Mouse (Mus musculus) kidney, postnatal 0 days (tissue): ENCODE measurements around the gene Ehd1. TPM values are rescaled to one million over a fixed set of nuclear protein-coding genes. Genes with fewer than 3 reads are reported as not detected.

ENCODE experiments used
- ATAC-seq: fragments of 200-750 bp; cut with Nextera tagmentation; replicated peaks from 2 replicates; pipeline ENCODE4 v1.8.0; 2017; ENCODE audit warnings: low read depth, moderate number of reproducible peaks, moderate TSS enrichment, moderate library complexity; ENCODE audit not compliant: low FRiP score
- DNase-seq: peaks from one replicate; pipeline ENCODE4 v3.0.0-alpha.2; 2016; ENCODE audit warnings: low spot score
- H3K27ac ChIP-seq: fragments of 300-500 bp; sonication (generic); 2 replicates; pipeline ENCODE4 v1.5.1; 2014; ENCODE audit warnings: mild to moderate bottlenecking
- H3K27me3 ChIP-seq: fragments of 300-500 bp; sonication (generic); 2 replicates; pipeline ENCODE4 v1.6.1; 2014; ENCODE audit warnings: low read length, mixed read lengths; ENCODE audit not compliant: insufficient read depth
- H3K36me3 ChIP-seq: fragments of 300-500 bp; sonication (generic); 2 replicates; pipeline ENCODE4 v1.6.1; 2014; ENCODE audit warnings: low read length, mixed read lengths; ENCODE audit not compliant: insufficient read depth
- H3K4me1 ChIP-seq: fragments of 300-500 bp; sonication (generic); replicated peaks from 2 replicates; pipeline ENCODE4 v1.6.1; 2014; ENCODE audit warnings: antibody characterized with exemption, low read length, mixed read lengths; ENCODE audit not compliant: insufficient read depth
- H3K4me2 ChIP-seq: fragments of 300-500 bp; sonication (generic); 2 replicates; pipeline ENCODE4 v1.6.1; 2014; ENCODE audit warnings: mild to moderate bottlenecking, low read length, moderate library complexity, mixed read lengths
- H3K4me3 ChIP-seq: fragments of 300-500 bp; sonication (generic); replicated peaks from 2 replicates; pipeline ENCODE4 v1.5.1; 2014; ENCODE audit warnings: low read depth, low read length
- H3K9ac ChIP-seq: fragments of 300-500 bp; sonication (generic); 2 replicates; pipeline ENCODE4 v1.6.1; 2014; ENCODE audit warnings: low read depth, low read length
- H3K9me3 ChIP-seq: fragments of 300-500 bp; sonication (generic); replicated peaks from 2 replicates; pipeline ENCODE4 v1.6.1; 2016; ENCODE audit warnings: low read length, inconsistent platforms, mixed read lengths
- CTCF ChIP-seq: IDR thresholded peaks from 2 replicates; pipeline ENCODE4 v1.5.1; 2016; ENCODE audit warnings: antibody characterized with exemption, low read depth, mild to moderate bottlenecking, moderate library complexity
- WGBS: fragments of 180-500 bp; shearing (Covaris S2); extraction: QIAGEN DNeasy Blood & Tissue Kit; methylation state at CpG from one replicate; pipeline ENCODE4 v1.1.7; 2014; 5-methylcytosine and 5-hydroxymethylcytosine counted together
- polyA plus RNA-seq: library from polyadenylated mRNA; unstranded; fragments of >200 nt; fragmentation: Nextera tagmentation; extraction: Ambion mirVana; gene quantifications from 2 replicates; pipeline ENCODE4 v1.2.1, GENCODE M21; 2015

Gene Ehd1
- polyA plus RNA-seq, 1 experiment from 2014 or later, result 64.2 TPM

DNA sequence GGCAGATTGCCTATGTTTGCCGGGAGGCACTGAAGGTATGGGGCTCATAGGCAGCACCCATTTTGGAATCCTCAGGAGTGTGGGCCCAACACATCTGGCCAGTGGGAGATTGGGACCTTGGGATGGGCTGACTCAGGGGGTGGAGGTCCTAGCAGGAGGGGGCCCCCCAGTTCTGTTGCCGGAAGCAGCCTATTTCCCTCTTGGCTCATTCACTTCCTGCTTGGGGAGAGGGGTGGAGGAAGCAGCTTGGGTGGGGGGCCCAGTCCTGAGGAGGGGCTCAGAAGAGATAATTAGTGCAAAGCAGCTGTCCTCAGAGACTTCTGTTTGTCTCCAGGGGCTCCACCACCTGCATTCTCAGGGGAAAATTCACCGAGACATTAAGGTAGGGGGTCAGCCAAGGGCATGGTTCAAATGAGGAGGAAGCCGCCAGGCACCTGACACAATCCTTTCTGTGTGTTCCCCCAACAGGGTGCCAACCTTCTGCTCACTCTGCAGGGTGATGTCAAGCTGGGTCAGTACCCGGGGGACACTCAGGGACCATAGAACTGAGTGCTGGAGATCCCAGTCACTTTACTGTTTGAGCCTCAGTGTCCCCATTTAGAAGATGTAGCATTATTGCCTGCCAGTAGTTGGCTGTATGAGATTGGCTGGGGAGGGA lies 65.9 kb downstream of the Ehd1 start:
- no peaks in the 10 kb centered on the region for H3K9me3 ChIP-seq
- H3K4me2 ChIP-seq, result peak overlapping the region; percentile 97; the same call in 1 of the 2 replicates
- 74% methylated on average over 5 of the region's 5 CpGs for WGBS
- H3K27me3 ChIP-seq, result no peaks in the 10 kb centered on the region
- no peak for ATAC-seq
- peaks cover 17% of the 10 kb centered on the region for H3K4me1 ChIP-seq
- TF ChIP-seq CTCF, result no peak
- peaks cover 28% of the 10 kb centered on the region for H3K36me3 ChIP-seq
- H3K4me3 ChIP-seq, result 0 out of 2 replicates have a peak overlapping the region, but pooled peaks have one; percentile 74
- no peak for DNase-seq
- H3K27ac ChIP-seq, result no peak overlapping the region
- peak overlapping the region; percentile 81; the same call in 1 of the 2 replicates for H3K9ac ChIP-seq

- H3K9me3 ChIP-seq, result no peaks in the 10 kb centered on the region
- no peak overlapping the region for H3K4me3 ChIP-seq
- H3K4me2 ChIP-seq, result no peak overlapping the region
- DNase-seq (no peak), ATAC-seq (no peak)
- 83% methylated on average over 19 of the region's 19 CpGs for WGBS
- H3K27me3 ChIP-seq, result no peaks in the 10 kb centered on the region
- peaks cover 28% of the 10 kb centered on the region for H3K36me3 ChIP-seq
- H3K4me1 ChIP-seq, result peaks cover 17% of the 10 kb centered on the region
- no peak for TF ChIP-seq CTCF
- no peak overlapping the region for H3K27ac ChIP-seq
- H3K9ac ChIP-seq, result no peak overlapping the region
Observed at GRCm38 (mm10) chr19:6343066-6343925, 66.8 kb downstream of the Ehd1 start.

- 89% methylated on average over 5 of the region's 5 CpGs for WGBS
Observed at GRCm38 (mm10) chr19:6343996-6344395, 67.5 kb downstream of the Ehd1 start.

DNA sequence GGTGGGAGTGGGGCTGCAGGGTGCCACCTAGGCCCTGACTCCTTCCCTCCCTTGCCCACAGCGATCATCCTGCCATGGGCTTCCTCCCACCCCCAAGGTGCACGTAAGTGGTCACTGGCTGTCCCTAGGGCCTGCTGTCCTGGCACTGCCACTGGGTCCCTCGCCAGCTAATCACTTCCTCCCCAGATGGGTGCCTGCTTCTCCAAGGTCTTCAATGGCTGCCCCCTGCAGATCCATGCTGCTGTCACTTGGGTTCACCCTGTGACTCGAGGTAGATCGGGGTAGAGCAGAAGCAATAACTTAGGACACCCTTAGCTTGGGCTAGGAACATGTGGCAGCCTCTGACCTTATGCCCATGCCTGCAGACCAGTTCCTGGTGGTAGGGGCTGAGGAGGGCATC lies 69.5 kb downstream of the Ehd1 start:
- no peak for DNase-seq
- no peaks in the 10 kb centered on the region for H3K27me3 ChIP-seq
- no peak overlapping the region for H3K4me3 ChIP-seq
- H3K9me3 ChIP-seq, result no peaks in the 10 kb centered on the region
- no peak overlapping the region for H3K9ac ChIP-seq
- 86% methylated on average over 5 of the region's 5 CpGs for WGBS
- TF ChIP-seq CTCF, result no peak
- no peak overlapping the region for H3K4me2 ChIP-seq
- no peak overlapping the region for H3K27ac ChIP-seq
- no peak for ATAC-seq
- H3K4me1 ChIP-seq, result 0 out of 2 replicates have a peak, but pooled peaks cover 8% of the 10 kb centered on the region
- H3K36me3 ChIP-seq, result peaks cover 17% of the 10 kb centered on the region

More at GRCm38 (mm10) chr19:6343996-6344395, 67.5 kb downstream of the Ehd1 start:
- Histone ChIP-seq H3K27me3 (no peaks in the 10 kb centered on the region), H3K4me2 (no peak overlapping the region), H3K4me1 (peaks cover 17% of the 10 kb centered on the region), H3K9me3 (no peaks in the 10 kb centered on the region), H3K36me3 (peaks cover 21% of the 10 kb centered on the region), H3K9ac (no peak overlapping the region), H3K27ac (no peak overlapping the region), H3K4me3 (no peak overlapping the region)
- ATAC-seq (no peak), DNase-seq (no peak)
- no peak for TF ChIP-seq CTCF

DNA sequence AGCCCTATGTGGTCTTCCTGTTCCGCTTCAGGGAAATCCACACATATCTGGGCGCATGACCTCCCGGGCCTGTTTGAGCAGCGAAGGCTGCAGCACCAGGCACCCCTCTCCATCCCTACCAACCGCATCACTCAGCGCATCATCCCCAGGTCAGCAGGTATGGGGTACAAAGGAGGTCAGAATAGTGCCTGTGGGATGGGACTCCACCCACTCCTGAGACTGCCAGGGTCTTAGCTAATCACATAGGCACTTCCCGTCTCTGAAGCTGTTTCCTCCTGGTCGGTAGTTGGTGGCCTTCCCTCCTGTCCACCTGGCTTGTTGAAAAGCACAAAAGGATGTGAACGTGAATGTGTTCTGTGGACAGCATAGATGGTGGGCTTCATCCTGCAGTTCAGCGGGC lies 70.1 kb downstream of the Ehd1 start:
- TF ChIP-seq CTCF, result no peak
- no peak for ATAC-seq
- Histone ChIP-seq H3K9me3 (no peaks in the 10 kb centered on the region), H3K27ac (no peak overlapping the region), H3K27me3 (no peaks in the 10 kb centered on the region), H3K4me3 (no peak overlapping the region), H3K4me1 (0 out of 2 replicates have a peak, but pooled peaks cover 8% of the 10 kb centered on the region), H3K4me2 (no peak overlapping the region), H3K36me3 (peaks cover 17% of the 10 kb centered on the region), H3K9ac (no peak overlapping the region)
- WGBS, result 89% methylated on average over 10 of the region's 10 CpGs
- no peak for DNase-seq

DNA sequence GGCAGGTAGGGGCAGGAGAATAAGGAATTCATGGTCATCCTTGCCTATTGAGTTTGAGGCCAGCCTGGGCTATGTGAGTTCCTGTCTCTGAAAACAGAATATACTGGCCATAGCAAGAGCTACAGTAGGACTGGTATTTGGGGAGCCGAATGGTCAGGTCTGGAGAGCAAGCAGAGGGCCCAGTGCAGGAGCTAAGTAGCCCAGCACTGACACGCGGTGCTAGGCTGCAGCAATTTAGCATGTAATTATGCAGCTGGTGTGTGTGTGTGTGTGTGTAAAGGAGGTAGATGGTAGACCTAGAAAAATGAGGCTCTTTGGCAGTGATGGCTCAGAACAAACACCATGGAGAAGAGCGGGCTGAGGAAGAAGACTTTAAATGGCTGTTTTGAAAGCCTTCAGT lies 71.1 kb downstream of the Ehd1 start:
- no peak overlapping the region for H3K27ac ChIP-seq
- ATAC-seq, result no peak
- no peak for DNase-seq
- WGBS, result 91% methylated on average over 4 of the region's 4 CpGs
- H3K4me3 ChIP-seq, result no peak overlapping the region
- no peaks in the 10 kb centered on the region for H3K9me3 ChIP-seq
- 0 out of 2 replicates have a peak, but pooled peaks cover 4% of the 10 kb centered on the region for H3K4me1 ChIP-seq
- H3K9ac ChIP-seq, result no peak overlapping the region
- H3K36me3 ChIP-seq, result peaks cover 17% of the 10 kb centered on the region
- TF ChIP-seq CTCF, result no peak
- H3K27me3 ChIP-seq, result no peaks in the 10 kb centered on the region
- no peak overlapping the region for H3K4me2 ChIP-seq
